Mouse (Mus musculus) heart, embryonic 16.5 days (tissue): ENCODE results near the gene Vmn2r14. TPM values are rescaled to one million over a fixed set of nuclear protein-coding genes. Genes with fewer than 3 reads are reported as not detected.
"Not testable (repeated sequence)": the region's sequence is repeated elsewhere in the genome, so short reads cannot be mapped to it uniquely, and the experiment has no call there.

Experiments used
- ATAC-seq: fragments of 200-750 bp; cut with Nextera tagmentation; replicated peaks from 2 replicates; pipeline ENCODE4 v1.8.0; 2017; ENCODE audit warnings: moderate number of reproducible peaks; ENCODE audit not compliant: insufficient read depth, low FRiP score; ENCODE audit errors: extremely low read depth
- H3K27ac ChIP-seq: fragments of 300-500 bp; sonication (generic); 2 replicates; pipeline ENCODE4 v1.5.1; 2014; ENCODE audit warnings: mild to moderate bottlenecking, low read length, control low read depth, moderate library complexity
- H3K27me3 ChIP-seq: fragments of 300-500 bp; sonication (generic); 2 replicates; pipeline ENCODE4 v1.6.1; 2014; ENCODE audit warnings: low read length, mixed read lengths; ENCODE audit not compliant: control insufficient read depth, insufficient read depth
- H3K36me3 ChIP-seq: fragments of 300-500 bp; sonication (generic); 2 replicates; pipeline ENCODE4 v1.6.1; 2014; ENCODE audit not compliant: control insufficient read depth, insufficient read depth
- H3K4me1 ChIP-seq: fragments of 300-500 bp; sonication (generic); 2 replicates; pipeline ENCODE4 v1.6.1; 2014; ENCODE audit warnings: low read length, mixed read lengths; ENCODE audit not compliant: control insufficient read depth, insufficient read depth
- H3K4me2 ChIP-seq: fragments of 300-500 bp; sonication (generic); 2 replicates; pipeline ENCODE4 v1.6.1; 2014; ENCODE audit warnings: low read depth, mild to moderate bottlenecking, control low read depth, low read length
- H3K4me3 ChIP-seq: fragments of 300-500 bp; sonication (generic); 2 replicates; pipeline ENCODE4 v1.5.1; 2014; ENCODE audit warnings: mild to moderate bottlenecking, control low read depth, low read length
- H3K9ac ChIP-seq: fragments of 300-500 bp; sonication (generic); 2 replicates; pipeline ENCODE4 v1.6.1; 2014; ENCODE audit warnings: low read length, control low read depth
- H3K9me3 ChIP-seq: fragments of 300-500 bp; sonication (generic); replicated peaks from 2 replicates; pipeline ENCODE4 v1.6.1; 2016; ENCODE audit warnings: low read length; ENCODE audit not compliant: control insufficient read depth
- WGBS: fragments of 180-500 bp; shearing (Covaris S2); extraction: QIAGEN DNeasy Blood & Tissue Kit; methylation state at CpG from one replicate; pipeline ENCODE4 v1.1.7; 2014; 5-methylcytosine and 5-hydroxymethylcytosine counted together
- polyA plus RNA-seq: library from polyadenylated mRNA; unstranded; fragments of >200 nt; fragmentation: Nextera tagmentation; extraction: Ambion mirVana; gene quantifications from 2 replicates; pipeline ENCODE4 v1.2.1, GENCODE M21; 2015

Gene Vmn2r14
- polyA plus RNA-seq = not detected in 2 replicates

DNA sequence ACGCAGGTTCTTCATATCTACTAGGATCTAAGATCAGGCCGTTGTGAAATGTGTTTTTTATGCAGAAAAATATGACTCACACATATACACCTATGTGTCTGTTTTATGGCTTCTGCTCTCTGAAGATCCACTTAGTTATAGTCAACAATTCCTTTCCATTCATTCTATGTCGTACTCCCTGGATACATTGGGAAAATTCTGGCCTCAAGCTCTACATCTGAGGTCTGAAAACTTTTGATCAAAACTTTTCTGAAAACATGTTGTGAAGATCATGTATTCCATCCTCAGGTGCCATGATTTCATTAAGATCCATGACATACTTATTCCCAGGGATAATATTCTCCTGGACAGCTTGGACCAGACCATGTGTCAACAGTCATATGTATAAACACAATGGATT, at the start of gene Vmn2r14:
Gene Vmn2r14, minus strand, starts transcription at position 101 of the 400 bp plus-strand sequence.
- no peak within 1 kb of the TSS for H3K9ac ChIP-seq
- H3K4me1 ChIP-seq = no peaks in the 10 kb centered on the region
- H3K36me3 ChIP-seq = no peaks in the 10 kb centered on the region
- H3K9me3 ChIP-seq = peaks cover 3% of the 10 kb centered on the region; the same call in 1 of the 2 replicates
- no peak for ATAC-seq
- no peak within 1 kb of the TSS for H3K4me3 ChIP-seq
- no peak within 1 kb of the TSS for H3K27ac ChIP-seq
- no peaks in the 10 kb centered on the region for H3K27me3 ChIP-seq
- 53% methylated on average over 3 of the region's 3 CpGs for WGBS
- no peak within 1 kb of the TSS for H3K4me2 ChIP-seq

- not testable (repeated sequence) for H3K4me3 ChIP-seq, H3K36me3 ChIP-seq, H3K4me1 ChIP-seq, H3K9ac ChIP-seq, ATAC-seq, H3K9me3 ChIP-seq, H3K4me2 ChIP-seq, H3K27me3 ChIP-seq, H3K27ac ChIP-seq
- WGBS = 44% methylated on average over 2 of the region's 2 CpGs
These were observed 32.4 kb downstream of the Vmn2r14 start, which contains the start of gene Vmn2r13 for GRCm38 (mm10) chr5:109192099-109192498. Gene Vmn2r13 (minus strand): TSS chr5:109192199.

GRCm38 (mm10) chr5:109166851-109167250, 57.7 kb downstream of the Vmn2r14 start:
- not testable (repeated sequence) for H3K36me3 ChIP-seq, H3K4me2 ChIP-seq, ATAC-seq, H3K9me3 ChIP-seq, H3K4me3 ChIP-seq, H3K27ac ChIP-seq, H3K4me1 ChIP-seq, H3K27me3 ChIP-seq, H3K9ac ChIP-seq
- WGBS = 58% methylated on average over 4 of the region's 4 CpGs

Other genes starting within 250 kb of the Vmn2r14 start
- not detected in 2 replicates for gene Vmn2r10, start 218.2 kb downstream of the Vmn2r14 start, polyA plus RNA-seq
- gene Vmn2r11, start 165.1 kb downstream of the Vmn2r14 start, polyA plus RNA-seq = not detected in 2 replicates
- not detected in 2 replicates for gene Vmn2r12, start 126.8 kb downstream of the Vmn2r14 start, polyA plus RNA-seq
- not detected in 2 replicates for gene Vmn2r13, start 32.5 kb downstream of the Vmn2r14 start, polyA plus RNA-seq
- not detected in 2 replicates for gene Vmn2r15, start 72.9 kb upstream of the Vmn2r14 start, polyA plus RNA-seq
- not detected in 2 replicates for gene Vmn2r16, start 105.5 kb upstream of the Vmn2r14 start, polyA plus RNA-seq
- not detected in 2 replicates for gene Vmn2r17, start 195.0 kb upstream of the Vmn2r14 start, polyA plus RNA-seq